34 mouse cellular contexts compared by ENCODE assay signal in genomic region chr5:135326121-135326659, GRCm38 (mm10). TPM values are rescaled to one million over a fixed set of nuclear protein-coding genes. Genes with fewer than 3 reads are reported as not detected.
DNase-seq lines count a peak whose midpoint lies in the region; ATAC-seq lines count a peak whose summit lies in the region.
"Had no signal": no experiment of that assay in that cellular context is flagged by ENCODE, and none has a peak within 500 bp of the region (broad histone marks: within the 10 kb centered on the region; RNA-seq: fewer than 3 reads in every experiment).

No protein-coding gene starts in this region.

- H3K9ac ChIP-seq in hindbrain, embryonic 12.5 days = no peak overlapping the region
- H3K9ac ChIP-seq: embryonic facial prominence, embryonic 12.5 days; heart, embryonic 13.5 days; kidney, embryonic 15.5 days; limb, embryonic 13.5 days; liver, embryonic 12.5 days; liver, postnatal 0 days had no signal

- no peak for ATAC-seq in hindbrain, embryonic 12.5 days (ENCODE audit: low FRiP score)
- ATAC-seq: activated CD4-positive, CD25-positive, alpha-beta regulatory T cell, adult 4 months; liver, embryonic 12.5 days; liver, postnatal 0 days had no signal

- no peaks in the 10 kb centered on the region for H3K36me3 ChIP-seq in hindbrain, embryonic 10.5 days
- no peaks in the 10 kb centered on the region for H3K36me3 ChIP-seq in hindbrain, embryonic 12.5 days
- H3K36me3 ChIP-seq in limb, embryonic 10.5 days = no peaks in the 10 kb centered on the region
- H3K36me3 ChIP-seq: embryonic facial prominence, embryonic 12.5 days; heart, embryonic 13.5 days; kidney, embryonic 15.5 days; limb, embryonic 13.5 days; liver, embryonic 12.5 days had no signal

- H3K4me3 ChIP-seq in hindbrain, embryonic 10.5 days = no peak overlapping the region
- no peak overlapping the region for H3K4me3 ChIP-seq in hindbrain, embryonic 12.5 days
- H3K4me3 ChIP-seq in limb, embryonic 10.5 days = no peak overlapping the region
- H3K4me3 ChIP-seq: embryonic facial prominence, embryonic 12.5 days; heart, embryonic 13.5 days; kidney, embryonic 15.5 days; left cerebral cortex, adult 2 months; limb, embryonic 13.5 days; liver, embryonic 12.5 days; megakaryocyte, embryonic 14.5 days had no signal

- no peak overlapping the region for H3K4me2 ChIP-seq in hindbrain, embryonic 12.5 days (replicated peaks)
- H3K4me2 ChIP-seq: embryonic facial prominence, embryonic 12.5 days; heart, embryonic 13.5 days; kidney, embryonic 15.5 days; limb, embryonic 13.5 days; liver, embryonic 12.5 days had no signal

- no peaks in the 10 kb centered on the region for H3K9me3 ChIP-seq in hindbrain, embryonic 10.5 days
- H3K9me3 ChIP-seq in hindbrain, embryonic 12.5 days (replicated peaks) = no peaks in the 10 kb centered on the region
- H3K9me3 ChIP-seq in limb, embryonic 10.5 days (replicated peaks) = no peaks in the 10 kb centered on the region
- H3K9me3 ChIP-seq: embryonic facial prominence, embryonic 12.5 days; heart, embryonic 13.5 days; kidney, embryonic 15.5 days; limb, embryonic 13.5 days; liver, embryonic 12.5 days; megakaryocyte, embryonic 14.5 days had no signal

- H3K27ac ChIP-seq in hindbrain, embryonic 10.5 days = no peak overlapping the region
- H3K27ac ChIP-seq in hindbrain, embryonic 12.5 days = no peak overlapping the region
- H3K27ac ChIP-seq in limb, embryonic 10.5 days = no peak overlapping the region
- H3K27ac ChIP-seq: embryonic facial prominence, embryonic 12.5 days; heart, embryonic 13.5 days; kidney, embryonic 15.5 days; left cerebral cortex, adult 2 months; limb, embryonic 13.5 days; liver, embryonic 12.5 days had no signal

- H3K27me3 ChIP-seq in hindbrain, embryonic 10.5 days (ENCODE audit: insufficient read depth, poor library complexity, severe bottlenecking) = no peaks in the 10 kb centered on the region
- no peaks in the 10 kb centered on the region for H3K27me3 ChIP-seq in hindbrain, embryonic 12.5 days
- no peaks in the 10 kb centered on the region for H3K27me3 ChIP-seq in limb, embryonic 10.5 days (ENCODE audit: low read depth, poor library complexity, severe bottlenecking)
- H3K27me3 ChIP-seq: embryonic facial prominence, embryonic 12.5 days; heart, embryonic 13.5 days; kidney, embryonic 15.5 days; liver, embryonic 12.5 days had no signal

- DNase-seq in hindbrain, embryonic 10.5 days (ENCODE audit: low spot score) = peak; percentile 2
- DNase-seq in testis, postnatal 10 days (ENCODE audit: low spot score) = peak; percentile 19
- DNase-seq in testis, postnatal 14 days (ENCODE audit: low spot score) = no peak
- peak; percentile 23 for DNase-seq in limb, embryonic 10.5 days (ENCODE audit: low spot score)
- no peak for DNase-seq in lung, postnatal 14 days
- no peak for DNase-seq in spleen, postnatal 36 days (ENCODE audit: low spot score in 2 of 2)
- DNase-seq: adrenal gland, adult 2 months; adrenal gland, postnatal 36 days; B cell, adult 2 months; cerebellum, adult 11 months; cerebellum, adult 9-10 months; cerebellum, postnatal 36 days; gastrocnemius, postnatal 25 days; heart, adult 18-20 months; heart, postnatal 10 days; kidney, adult 18-20 months; kidney, postnatal 25 days; liver, postnatal 0 days; lung, postnatal 4 days; thymus, adult 18-20 months; thymus, postnatal 25 days had no signal

- WGBS in hindbrain, embryonic 10.5 days = 12% methylated on average over 3 of the region's 3 CpGs
- 14% methylated on average over 3 of the region's 3 CpGs for WGBS in hindbrain, embryonic 12.5 days
- 30% methylated on average over 3 of the region's 3 CpGs for WGBS in limb, embryonic 10.5 days

- peaks cover 17% of the 10 kb centered on the region for H3K4me1 ChIP-seq in hindbrain, embryonic 10.5 days (replicated peaks)
- H3K4me1 ChIP-seq in hindbrain, embryonic 12.5 days = no peaks in the 10 kb centered on the region
- peaks cover 8% of the 10 kb centered on the region; the same call in 1 of the 2 replicates for H3K4me1 ChIP-seq in limb, embryonic 10.5 days
- H3K4me1 ChIP-seq: embryonic facial prominence, embryonic 12.5 days; kidney, embryonic 15.5 days; limb, embryonic 13.5 days; liver, embryonic 12.5 days had no signal

RNA-seq across cellular contexts. Expression of gene Fkbp6, which starts 23.7 kb away (rescaled TPM):
- polyA plus RNA-seq in hindbrain, embryonic 10.5 days (2016; fragmentation: Nextera tagmentation; extraction: Ambion mirVana) = 0.17 and 0.31 TPM in 2 replicates
- polyA plus RNA-seq in hindbrain, embryonic 12.5 days (2016; fragmentation: Nextera tagmentation; extraction: Ambion mirVana) = not detected in 2 replicates
- not detected in 2 replicates for polyA plus RNA-seq in limb, embryonic 10.5 days (2016; fragmentation: Nextera tagmentation; extraction: Ambion mirVana)
- polyA plus RNA-seq: activated CD4-positive, CD25-positive, alpha-beta regulatory T cell, adult 4 months; adrenal gland, adult 2 months; embryonic facial prominence, embryonic 12.5 days; kidney, embryonic 15.5 days; limb, embryonic 13.5 days; liver, postnatal 0 days; lung, embryonic 16.5 days; neural tube, embryonic 14.5 days; stomach, embryonic 14.5 days had no signal

RNA-seq across cellular contexts. Expression of gene Trim50, which starts 26.9 kb away (rescaled TPM):
- 0.08 TPM in 1 of 2 replicates, not detected in the other for polyA plus RNA-seq in hindbrain, embryonic 10.5 days (2016; fragmentation: Nextera tagmentation; extraction: Ambion mirVana)
- not detected in 2 replicates for polyA plus RNA-seq in hindbrain, embryonic 12.5 days (2016; fragmentation: Nextera tagmentation; extraction: Ambion mirVana)
- polyA plus RNA-seq in limb, embryonic 10.5 days (2016; fragmentation: Nextera tagmentation; extraction: Ambion mirVana) = not detected in 2 replicates
- polyA plus RNA-seq: adrenal gland, adult 2 months; embryonic facial prominence, embryonic 12.5 days; heart, embryonic 13.5 days; hindbrain, embryonic 11.5 days; kidney, embryonic 15.5 days; limb, embryonic 13.5 days; liver, embryonic 12.5 days; liver, postnatal 0 days; lung, embryonic 16.5 days; neural tube, embryonic 14.5 days; stomach, embryonic 14.5 days had no signal

RNA-seq across cellular contexts. Expression of gene Nsun5, which starts 43.6 kb away (rescaled TPM):
- polyA plus RNA-seq in hindbrain, embryonic 10.5 days (2016; fragmentation: Nextera tagmentation; extraction: Ambion mirVana) = 44.1 and 46.1 TPM in 2 replicates
- 28.5 and 36.1 TPM in 2 replicates for polyA plus RNA-seq in hindbrain, embryonic 12.5 days (2016; fragmentation: Nextera tagmentation; extraction: Ambion mirVana)
- 53.2 and 58.5 TPM in 2 replicates for polyA plus RNA-seq in limb, embryonic 10.5 days (2016; fragmentation: Nextera tagmentation; extraction: Ambion mirVana)

Comparison
In these comparisons a context has a peak if more than half of its experiments do, and no peak if none do; other contexts are left out.
1. DNase-seq: peak in hindbrain, embryonic 10.5 days (single experiment), testis, postnatal 10 days (single experiment) and limb, embryonic 10.5 days (single experiment); none in testis, postnatal 14 days (single experiment), lung, postnatal 14 days (single experiment) and spleen, postnatal 36 days (0 of 2).